Mouse (Mus musculus): ENCODE results near the gene Smarcd1.

Gene Smarcd1

DNA sequence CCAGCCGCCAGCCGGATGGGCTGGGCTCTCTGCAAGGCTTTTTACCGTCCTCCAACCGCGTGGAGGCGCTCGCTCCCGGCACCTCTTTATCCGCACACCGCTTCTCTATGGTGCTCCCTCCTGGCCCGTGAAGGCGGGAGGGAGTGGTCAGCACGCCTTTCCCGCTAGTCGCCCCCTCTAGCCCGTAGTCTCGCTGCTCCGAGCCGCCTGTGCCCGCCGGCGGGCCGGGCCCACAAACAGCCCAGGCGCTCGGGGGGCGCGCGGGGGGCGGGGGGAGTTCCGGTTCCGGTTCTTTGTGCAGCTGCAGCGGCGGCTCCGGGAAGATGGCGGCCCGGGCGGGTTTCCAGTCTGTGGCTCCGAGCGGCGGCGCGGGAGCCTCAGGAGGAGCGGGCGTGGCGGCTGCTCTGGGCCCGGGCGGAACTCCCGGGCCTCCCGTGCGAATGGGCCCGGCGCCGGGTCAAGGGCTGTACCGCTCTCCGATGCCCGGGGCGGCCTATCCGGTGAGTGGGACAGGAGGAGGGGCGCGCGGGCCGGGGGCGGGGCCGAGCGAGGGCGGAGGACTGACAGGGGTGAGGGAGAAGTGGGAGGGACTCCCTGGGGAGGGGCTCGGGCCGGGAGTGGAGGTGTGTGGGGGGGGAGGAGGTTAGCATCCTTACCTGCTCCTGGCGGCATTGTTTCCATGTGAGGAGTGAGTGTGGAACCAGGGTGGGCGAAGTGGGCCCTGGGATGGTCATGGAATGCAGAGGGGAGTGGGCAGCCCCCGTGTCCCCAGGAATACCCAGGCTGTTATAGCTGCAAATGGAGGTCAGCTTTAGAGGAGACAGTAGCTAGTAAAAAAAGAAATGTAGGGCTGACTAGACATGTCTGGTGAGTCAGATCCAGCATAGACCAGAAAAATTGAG lies at the start of gene Smarcd1:
Smarcd1 (plus strand) TSS at position 131 of the 902 bp plus-strand sequence.
- CTCF ChIA-PET: no interaction called here

DNA sequence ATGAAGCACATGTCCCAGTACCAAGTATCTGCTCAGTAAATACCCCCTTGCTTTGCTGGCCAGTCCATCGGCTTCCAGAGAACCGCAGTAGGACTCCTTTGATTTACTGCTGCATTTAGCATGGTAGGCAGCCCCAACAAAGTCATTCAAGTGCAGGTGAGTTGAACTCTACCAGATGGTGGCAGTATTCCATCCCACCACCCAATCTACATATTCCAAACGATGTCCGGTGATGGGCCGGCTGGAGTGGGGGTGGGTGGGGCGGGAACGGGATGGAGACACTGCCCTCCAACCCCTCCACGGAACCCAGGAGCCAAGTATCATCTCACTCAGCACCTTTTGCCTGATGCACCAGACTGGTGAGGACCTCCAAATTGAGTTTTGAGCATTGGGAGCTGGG lies 48.6 kb upstream of the Smarcd1 start:
- CTCF ChIA-PET: no interaction called here

DNA sequence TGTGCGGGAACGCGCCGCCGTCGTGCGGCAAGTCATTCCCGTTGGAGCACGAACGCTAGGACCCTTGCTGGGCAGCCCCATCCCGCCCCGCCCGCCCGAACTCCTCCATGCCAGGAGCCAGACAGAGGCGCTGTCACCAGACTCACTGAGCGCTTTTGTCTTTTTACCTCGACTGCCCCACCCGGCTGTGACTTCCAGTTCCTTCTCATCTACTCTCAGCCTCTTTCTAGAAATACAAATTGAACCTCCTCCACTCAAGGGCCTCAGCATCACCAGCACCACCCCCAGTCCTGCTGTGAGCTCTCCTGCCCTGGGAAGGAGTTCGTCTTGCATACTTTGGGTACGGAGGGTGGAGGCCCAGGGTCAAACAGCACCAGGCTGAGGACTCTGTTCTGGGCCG lies 48.1 kb upstream of the Smarcd1 start:
- CTCF ChIA-PET: interaction anchor here (0.6 kb wide), 1 partner anchor 23 kb away, joined by 3 read pairs; no protein-coding TSS in a partner anchor

DNA sequence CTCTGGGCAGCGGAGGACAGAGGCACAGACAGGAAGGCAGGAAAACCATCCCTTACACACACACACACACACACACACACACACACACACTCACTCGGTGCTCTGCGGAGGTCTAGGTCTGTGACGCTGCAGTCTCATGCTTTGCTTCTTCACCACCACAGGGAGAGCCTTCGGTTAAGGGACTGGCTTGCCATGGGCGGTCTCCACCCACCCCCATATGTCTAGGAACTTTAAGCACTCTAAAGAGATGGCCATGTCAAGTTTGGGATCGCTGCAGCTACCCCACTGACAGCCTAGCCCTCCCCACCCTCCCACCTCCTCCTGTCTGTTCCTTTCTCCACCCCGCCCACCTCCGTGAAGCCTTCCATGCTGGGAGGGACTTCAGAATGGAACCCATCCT lies 46.0 kb upstream of the Smarcd1 start:
- CTCF ChIA-PET: no interaction called here

DNA sequence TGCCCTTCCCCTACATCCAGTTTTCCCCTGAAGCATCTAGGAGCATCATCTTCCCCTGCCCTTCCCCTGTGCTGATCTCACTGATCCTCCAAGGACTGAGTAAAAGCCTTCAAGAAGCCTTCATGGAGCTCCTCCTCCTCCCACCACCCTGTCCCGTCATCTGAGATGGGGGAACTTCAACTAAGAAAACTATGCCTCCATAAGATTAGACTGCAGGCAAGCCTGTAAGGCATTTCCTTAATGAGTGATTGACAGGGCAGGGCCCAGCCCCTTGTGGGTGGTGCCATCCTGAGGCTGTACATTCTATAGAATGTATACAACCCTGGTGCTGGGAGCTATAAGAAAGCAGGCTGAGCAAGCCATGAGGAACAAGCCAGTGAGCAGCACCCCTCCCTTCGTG lies 43.5 kb upstream of the Smarcd1 start:
- CTCF ChIA-PET: no interaction called here

DNA sequence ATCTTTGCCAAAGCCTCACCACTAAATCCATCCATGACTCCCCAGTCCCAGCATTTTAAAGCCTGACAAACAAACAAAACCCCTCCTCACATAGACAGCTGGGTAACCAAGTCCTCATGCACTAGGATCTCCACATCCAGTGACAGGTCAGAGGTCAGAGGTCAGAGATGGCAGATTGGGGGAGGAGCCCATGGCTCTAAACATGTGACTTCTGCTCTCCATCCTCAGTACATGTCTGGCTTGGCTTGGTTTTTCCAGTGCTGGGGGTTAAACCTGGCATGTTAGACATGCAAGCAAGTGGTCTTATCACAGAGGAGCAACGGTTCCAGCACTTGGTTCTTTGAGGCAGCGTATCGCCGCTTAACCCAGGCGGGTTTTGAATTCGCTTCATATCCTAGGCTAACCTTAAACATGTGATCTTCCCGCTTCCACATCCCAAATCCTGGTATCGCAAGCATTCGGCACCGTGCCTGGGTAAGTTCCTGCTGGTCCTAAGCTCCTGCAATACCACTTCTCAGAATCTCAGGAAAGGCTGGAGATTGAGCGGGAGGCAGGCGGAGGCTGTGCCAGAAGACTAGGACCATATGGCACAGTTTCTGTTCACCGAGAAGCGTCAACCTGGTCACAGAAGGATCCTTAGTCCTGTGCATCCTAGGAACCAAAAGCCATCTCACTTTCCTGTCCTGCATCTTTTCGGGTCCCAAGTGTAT lies 40.7 kb upstream of the Smarcd1 start:
- CTCF ChIA-PET: no interaction called here

DNA sequence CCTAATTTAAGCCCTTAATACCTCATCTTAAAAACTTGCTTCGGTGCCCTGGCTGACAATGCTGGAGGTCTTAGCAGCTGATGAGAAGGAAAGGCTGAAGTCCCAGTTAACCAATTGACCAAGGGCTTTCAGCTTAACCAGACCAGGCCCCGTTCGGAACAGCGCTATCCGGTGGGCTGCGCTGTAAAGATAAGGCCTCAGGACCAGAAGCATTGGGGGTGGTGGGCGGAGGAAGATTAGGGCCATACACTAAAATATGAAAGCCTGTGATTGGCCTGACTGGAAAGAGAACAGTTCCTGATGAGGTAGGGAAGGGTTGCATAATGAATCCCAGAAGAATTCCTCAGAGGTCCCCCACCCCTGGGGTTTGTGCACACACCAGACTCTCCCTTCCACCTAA lies 39.6 kb upstream of the Smarcd1 start:
- CTCF ChIA-PET: no interaction called here

DNA sequence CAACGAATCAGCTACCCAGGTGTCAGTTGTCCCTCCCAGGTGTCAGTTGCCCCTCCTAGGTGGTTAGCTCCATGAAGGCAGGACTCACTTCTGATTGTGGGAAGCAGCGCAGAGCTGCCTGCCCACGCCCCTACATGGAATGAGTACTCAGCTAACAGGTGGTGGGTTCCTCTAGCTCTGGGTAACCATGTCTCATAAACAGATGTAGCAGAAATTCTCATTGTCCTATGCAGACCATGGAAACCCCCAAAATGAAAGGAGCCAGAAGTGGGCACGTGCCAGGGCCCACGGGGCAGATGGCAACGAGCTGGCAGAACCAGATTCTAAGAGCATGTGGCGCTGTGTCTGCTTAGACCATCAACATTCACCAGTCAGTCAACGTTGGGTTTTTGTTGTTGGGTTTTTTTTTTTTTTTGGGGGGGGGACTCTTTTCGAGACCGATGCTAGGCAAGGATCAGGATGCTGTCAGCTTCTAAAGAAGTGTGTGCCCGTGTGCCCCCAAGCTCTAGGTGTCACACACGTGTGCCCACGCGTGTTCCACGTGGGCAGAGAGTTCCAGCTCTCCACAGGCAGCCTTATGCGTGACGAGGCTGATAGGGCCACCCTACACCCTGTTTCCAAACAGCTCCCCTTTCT lies 37.8 kb upstream of the Smarcd1 start:
- CTCF ChIA-PET: no interaction called here

DNA sequence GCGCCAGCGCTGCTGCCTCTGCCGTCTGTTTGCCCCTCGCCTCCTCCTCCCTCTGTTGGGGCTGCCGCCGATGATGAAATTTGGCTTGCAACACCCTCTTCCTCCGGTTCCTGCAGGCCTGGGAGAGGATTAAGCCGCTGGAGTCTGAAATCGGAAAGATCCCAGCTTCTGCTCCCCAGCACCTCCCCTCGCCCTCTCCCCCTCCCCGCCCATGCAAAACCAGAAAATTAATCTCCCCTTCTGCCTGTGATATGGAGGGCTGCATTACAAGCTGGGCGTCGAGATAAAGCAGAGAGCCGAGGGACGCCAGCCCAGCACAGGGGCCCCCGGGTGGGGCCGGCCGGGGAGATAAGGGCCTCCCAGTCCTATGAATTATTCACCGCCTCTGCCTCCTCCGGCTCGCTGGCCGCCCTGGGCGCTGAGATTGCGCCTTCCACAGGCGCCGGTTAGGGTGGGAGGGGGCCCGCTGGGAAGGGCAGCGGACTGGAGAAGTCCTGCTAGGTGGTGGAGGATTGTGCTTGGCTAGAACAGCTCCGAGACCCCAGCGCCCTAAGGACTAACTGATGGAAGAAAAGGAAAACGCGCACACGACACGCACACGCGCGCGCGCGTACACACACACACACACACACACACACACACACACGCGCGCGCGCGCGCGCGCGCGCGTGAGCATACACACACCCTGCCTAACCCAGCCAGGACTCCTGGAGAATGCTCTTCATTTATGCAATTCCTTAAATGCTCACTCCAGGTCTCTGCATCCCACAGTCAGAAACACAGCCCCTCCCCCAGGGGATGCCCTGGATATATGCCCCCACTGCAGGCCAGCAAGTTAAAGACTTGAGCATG lies 37.1 kb upstream of the Smarcd1 start:
- CTCF ChIA-PET: no interaction called here

DNA sequence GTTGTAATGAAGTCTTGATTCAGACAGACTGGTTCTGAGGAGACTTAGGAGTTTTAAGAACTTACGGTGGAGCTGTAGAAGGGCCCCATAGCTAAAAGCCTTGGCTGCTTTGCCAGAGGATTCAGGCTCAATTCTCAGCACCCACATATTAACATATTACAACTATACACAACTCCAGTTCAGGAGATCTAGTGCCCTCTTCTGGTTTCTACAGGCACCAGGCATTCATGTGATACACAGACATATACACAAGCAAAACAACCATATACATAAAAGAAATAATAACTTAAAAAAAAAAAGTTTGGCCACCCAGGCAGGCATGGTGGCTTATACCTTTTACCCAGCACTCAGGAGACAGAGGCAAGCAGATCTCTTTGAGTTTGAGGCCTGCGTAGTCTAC lies 34.4 kb upstream of the Smarcd1 start:
- CTCF ChIA-PET: interaction anchor here (1.1 to 1.7 kb wide), 2 partner anchors 22 to 72 kb away, joined by 3 to 6 read pairs; no protein-coding TSS in a partner anchor

DNA sequence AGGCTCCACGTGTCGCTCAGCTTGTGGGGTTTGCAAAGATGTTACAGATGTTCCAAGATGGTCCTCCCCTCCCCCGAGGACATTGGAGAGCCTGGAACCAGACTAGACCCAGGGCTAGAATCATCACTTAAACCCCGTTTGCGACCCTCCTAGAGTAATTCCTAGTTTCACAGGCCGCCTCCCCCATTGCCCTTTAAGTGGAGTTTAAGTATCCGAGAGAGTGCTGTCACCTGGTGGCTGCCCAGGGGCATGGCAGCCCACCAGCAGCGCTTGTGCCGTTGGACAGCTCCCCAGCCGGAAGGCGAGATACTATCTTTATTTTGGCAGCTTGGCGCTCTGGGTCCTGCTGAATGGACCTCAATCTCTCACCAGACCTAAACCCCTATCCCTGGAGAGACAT lies 33.0 kb upstream of the Smarcd1 start:
- CTCF ChIA-PET: interaction anchor here (0.6 to 1.7 kb wide), 2 partner anchors 73 to 1705 kb away, joined by 4 to 6 read pairs; no protein-coding TSS in a partner anchor

DNA sequence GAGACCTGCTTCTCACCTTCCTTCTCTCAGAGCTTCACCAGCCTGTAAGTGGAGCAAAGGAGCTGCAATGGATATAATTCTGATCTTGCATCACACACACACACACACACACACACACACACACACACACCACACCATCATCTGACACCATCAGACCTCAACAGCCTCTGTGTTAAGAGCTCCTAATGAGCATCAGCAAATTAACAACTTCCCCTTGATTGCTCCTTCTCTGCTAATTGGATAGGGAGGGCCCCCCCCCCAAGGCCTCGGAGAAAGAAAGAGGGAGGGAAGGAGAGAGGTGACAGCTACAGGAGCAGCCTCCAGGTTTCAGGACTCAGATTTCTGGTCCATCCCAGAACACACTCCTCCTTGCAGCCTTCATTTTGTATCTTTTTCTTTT lies 32.5 kb upstream of the Smarcd1 start:
- CTCF ChIA-PET: interaction anchor here (0.6 kb wide), 1 partner anchor 1706 kb away, joined by 4 read pairs; no protein-coding TSS in a partner anchor

DNA sequence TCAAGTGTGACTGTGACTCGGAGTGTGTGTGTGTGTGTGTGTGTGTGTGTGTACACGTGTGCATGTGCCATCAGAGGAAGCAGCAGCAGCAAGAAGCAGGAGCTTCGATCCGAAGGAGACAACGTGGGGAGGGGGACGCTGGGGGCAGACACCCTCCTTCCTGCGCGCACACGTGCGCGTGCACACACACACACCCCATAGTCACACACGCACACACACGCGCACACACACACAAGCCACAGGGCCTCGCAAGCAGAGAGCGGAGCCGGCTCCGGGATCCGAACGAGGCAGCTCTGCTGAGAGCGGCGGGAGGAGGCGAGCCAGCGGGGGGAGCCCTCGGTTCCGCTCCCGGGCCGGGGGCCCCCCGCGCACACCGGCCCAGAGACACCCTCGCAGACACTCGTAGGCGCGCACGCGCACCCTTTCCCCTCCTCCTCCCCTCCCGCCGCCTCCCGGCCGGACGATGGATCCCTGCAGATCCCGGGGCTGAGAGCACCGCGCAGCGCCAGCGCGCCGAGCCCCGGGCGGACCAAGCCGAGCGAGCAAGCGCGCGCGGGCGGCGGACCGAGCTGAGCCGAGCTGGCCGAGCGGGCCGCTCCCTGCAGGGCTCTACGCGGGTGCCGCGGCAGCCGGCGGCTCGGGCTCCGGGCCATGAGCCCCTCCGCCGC lies 31.6 kb upstream of the Smarcd1 start, which contains the start of gene Asic1:
Asic1 (plus strand) TSS at position 215 of the 668 bp plus-strand sequence.
- CTCF ChIA-PET: no interaction called here

DNA sequence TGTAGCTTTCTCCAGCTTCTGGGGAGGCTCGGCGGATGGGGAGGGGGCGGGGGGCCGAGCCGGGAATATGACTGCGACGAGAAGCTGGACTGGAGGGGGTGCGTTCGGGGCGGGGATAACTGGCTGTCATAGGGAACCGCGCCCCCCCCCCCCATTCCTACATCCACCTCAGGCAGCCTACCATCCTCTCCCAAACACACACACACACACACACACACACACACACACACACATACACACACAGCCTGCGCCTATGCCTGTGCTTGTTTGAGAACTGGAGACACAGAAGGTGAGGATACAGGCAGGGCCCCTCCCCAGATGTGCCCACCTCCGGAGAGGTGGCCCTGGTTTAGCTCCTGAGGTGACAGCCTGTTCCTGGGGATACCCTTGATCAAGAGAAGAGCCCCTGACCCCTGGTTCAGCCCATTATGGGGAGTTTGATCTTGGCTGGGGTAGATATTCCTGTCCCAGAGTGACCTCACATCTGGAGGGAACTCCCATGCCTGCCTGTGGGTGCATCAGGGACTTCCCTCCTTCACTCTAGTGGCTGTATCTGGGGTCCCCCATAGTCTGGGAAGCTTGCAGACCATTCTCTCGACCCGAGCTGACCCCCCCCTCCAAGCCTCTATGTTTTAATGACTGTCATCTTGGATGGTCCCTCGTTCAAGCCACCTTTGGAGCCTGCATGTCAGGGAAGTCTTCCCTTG lies 30.8 kb upstream of the Smarcd1 start:
- CTCF ChIA-PET: interaction anchor here (1.0 kb wide), 2 partner anchors 74 to 75 kb away, joined by 3 to 4 read pairs; no protein-coding TSS in a partner anchor

DNA sequence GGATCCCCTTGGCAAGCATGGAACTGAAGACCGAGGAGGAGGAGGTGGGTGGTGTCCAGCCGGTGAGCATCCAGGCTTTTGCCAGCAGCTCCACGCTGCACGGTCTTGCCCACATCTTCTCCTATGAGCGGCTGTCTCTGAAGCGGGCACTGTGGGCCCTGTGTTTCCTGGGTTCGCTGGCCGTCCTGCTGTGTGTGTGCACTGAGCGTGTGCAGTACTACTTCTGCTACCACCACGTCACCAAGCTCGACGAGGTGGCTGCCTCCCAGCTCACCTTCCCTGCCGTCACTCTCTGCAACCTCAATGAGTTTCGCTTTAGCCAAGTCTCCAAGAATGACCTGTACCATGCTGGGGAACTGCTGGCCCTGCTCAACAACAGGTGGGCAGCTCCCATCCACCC lies 30.1 kb upstream of the Smarcd1 start:
- CTCF ChIA-PET: interaction anchor here (1.0 kb wide), 2 partner anchors 75 to 76 kb away, joined by 3 to 4 read pairs; no protein-coding TSS in a partner anchor

DNA sequence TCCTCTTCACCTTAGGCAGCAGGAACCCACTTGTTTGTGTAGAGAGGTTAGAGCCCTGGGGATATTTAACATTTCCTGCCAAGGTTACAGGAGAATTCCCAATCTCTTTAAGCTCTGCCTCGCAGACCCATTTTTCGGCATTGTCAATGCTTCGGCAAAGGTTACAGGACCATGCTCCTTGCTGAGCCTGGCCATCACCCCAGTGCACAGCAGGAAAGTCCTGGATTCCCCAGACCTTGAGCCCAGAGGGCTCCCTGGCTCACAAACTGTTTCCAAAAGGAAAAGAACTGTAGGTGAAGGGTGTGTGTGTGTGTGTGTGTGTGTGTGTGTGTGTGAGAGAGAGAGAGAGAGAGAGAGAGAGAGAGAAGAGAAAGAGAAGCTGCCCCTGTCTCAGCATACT lies 27.1 kb upstream of the Smarcd1 start:
- CTCF ChIA-PET: interaction anchor here (0.7 kb wide), 1 partner anchor 241 kb away, joined by 3 read pairs; no protein-coding TSS in a partner anchor

DNA sequence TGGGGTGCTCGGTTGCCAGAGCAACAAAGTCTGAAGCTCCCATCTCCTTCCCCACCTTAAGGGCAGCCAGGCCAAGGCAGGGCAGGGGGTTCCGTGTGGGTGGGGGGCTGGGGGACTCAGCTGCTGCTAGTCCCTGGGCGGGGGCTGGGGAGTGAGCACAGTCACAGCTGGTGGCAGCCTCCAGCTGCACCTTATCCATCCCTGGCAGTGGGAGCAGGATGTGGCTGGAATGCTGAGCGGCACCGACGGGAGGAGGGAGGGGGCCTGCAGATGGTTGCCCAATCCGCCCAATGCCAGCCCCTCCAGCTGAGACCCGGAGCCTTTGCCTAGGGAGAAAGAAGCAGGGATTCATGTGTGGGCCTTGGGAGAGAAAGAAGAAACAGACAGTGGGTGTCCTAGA lies 24.8 kb upstream of the Smarcd1 start:
- CTCF ChIA-PET: interaction anchor here (0.6 kb wide), 1 partner anchor 12 kb away, joined by 3 read pairs; no protein-coding TSS in a partner anchor

DNA sequence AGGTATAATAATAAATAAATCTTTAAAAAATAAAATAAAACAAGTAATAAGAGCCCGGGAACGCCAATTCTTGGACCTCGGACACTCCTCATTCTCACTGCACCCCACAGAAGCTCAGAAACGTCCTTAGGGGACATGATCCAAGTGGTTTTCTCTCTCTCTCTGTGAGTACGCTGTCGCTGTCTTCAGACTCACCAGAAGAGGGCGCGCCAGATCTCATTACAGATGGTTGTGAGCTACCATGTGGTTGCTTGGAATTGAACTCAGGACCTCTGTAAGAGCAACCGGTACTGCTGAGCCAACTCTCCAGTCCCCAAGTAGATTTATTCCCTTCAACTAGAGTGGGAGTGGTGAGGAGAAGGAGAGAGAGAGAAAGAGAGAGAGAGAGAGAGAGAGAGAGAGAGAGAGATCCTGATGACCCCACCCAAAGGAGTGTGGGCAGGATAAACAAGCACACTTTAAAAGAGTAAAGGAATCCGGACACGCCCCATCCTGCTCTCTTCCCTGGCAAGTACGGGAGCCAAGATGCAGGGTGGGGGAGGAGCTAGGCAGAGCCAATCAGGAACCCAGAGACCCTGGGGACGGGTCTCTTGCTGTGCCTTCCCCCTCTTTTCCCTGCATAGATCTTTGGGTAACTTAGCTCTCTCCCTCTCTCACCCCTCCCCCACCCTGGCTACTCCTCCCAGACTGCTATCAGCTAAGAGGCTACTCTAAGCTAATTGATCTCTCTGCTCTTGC lies 23.7 kb upstream of the Smarcd1 start:
- CTCF ChIA-PET: interaction anchor here (0.7 to 0.8 kb wide), 3 partner anchors 30 to 728 kb away, joined by 3 to 7 read pairs (median 5); no protein-coding TSS in a partner anchor

DNA sequence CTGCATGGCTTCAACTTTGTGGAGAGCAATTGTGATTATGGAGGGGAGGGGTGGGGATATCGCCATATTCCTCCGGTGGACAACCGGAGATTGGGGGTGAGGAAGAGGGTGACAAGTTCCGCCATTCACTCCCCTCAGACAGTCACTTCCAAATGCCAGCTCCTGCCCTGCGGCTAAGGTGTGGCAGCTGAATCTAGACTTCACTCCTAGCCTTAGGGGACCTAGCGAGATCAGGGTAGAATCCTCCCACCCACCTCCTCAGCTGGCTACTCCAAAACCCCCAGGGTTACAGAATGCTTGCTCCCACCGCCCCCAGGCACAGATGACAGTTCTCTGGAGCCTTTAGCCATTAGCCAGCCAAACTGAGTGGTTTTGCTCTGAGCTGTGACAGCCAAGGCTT lies 22.9 kb upstream of the Smarcd1 start:
- CTCF ChIA-PET: interaction anchor here (0.7 to 0.8 kb wide), 2 partner anchors 31 to 727 kb away, joined by 3 to 7 read pairs; no protein-coding TSS in a partner anchor

All from spleen, embryonic (tissue).